Mouse (Mus musculus) lung, postnatal 0 days (tissue): ENCODE results near the gene B2m.

Experiments
- CTCF ChIP-seq: IDR thresholded peaks from 2 replicates; pipeline ENCODE4 v1.5.1; 2016; ENCODE audit warnings: antibody characterized with exemption, mild to moderate bottlenecking
- EP300 ChIP-seq: IDR thresholded peaks from 2 replicates; pipeline ENCODE4 v1.6.1; 2016; ENCODE audit warnings: antibody characterized with exemption, mild to moderate bottlenecking, control low read depth

DNA sequence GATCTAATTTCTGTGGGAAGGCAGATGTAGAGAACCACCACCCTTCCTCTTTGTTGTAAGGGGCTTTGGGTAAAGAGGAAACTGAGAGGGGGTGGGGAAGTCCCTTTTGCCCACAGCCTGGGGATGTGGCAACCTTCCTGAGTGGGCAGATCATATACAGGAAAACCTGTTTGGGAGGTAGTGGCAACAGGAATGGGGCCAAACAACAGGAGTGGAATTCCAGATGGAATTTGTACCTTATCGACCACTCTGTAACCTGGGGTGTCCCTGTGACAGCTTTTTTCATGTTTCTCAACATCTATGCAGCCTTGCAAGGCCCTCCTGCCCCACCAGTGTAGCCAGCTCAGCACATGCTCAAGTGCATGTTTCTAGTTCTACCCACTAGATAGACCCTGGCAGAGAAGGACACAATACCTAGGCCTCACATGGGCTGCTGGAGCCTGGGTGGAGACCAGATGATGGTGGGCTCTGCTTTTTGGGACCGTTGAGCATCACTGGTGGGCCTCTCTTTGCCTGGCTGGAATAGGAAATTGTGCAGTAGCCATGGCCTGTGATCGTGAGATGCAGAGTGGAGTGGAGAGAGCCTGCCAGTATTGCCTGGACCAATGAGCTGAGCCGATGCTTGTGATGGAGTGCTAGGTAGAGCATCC, 8.7 kb downstream of the B2m start:
- no peak for TF ChIP-seq CTCF
- no peak for TF ChIP-seq EP300
